8 mouse cellular contexts compared by ENCODE assay signal in the genomic region with DNA sequence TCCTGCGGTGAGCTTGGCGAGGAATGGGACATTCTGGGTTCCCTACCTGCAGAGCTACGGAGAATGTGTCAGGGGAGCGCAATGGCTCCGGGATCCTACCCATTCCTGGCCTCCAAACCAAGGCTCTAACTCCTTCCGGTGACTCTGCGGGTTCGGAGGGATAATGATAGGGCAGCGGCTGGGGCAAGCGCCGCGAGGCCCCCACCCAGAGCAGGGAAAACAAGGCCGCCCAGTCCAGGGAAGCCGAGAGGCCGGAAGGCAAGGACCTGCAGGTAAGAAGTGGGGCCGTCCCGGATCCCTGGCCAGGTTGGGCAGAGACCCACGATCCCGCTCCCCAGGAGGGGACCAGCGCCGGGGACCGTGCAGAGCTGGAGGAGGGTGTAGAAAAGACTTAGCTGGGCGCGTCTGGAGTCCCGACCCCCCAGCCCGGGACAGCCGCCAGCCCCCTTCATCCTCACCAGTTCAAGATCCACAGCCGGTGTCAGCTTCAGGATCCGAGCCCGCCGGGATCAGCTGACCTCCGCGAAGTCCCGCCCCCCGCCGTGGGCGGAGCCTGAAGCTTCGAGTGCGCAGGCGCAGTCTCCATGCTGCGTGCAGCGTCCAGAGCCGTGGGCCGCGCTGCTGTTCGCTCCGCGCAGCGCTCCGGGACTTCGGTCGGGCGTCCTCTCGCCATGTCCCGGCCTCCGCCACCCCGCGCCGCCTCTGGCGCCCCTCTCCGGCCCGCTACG. TPM values are rescaled to one million over a fixed set of nuclear protein-coding genes. Genes with fewer than 3 reads are reported as not detected.
A peak's percentile ranks its signal among the peaks of the same experiment; 100 is the strongest.
DNase-seq lines count a peak whose midpoint lies in the region; ATAC-seq and TF ChIP-seq lines count a peak whose summit lies in the region.

A gene (minus strand): TSS at position 538 of the 728 bp plus-strand sequence.
A gene (plus strand): TSS at position 574 of the 728 bp plus-strand sequence.

- WGBS in hindbrain, embryonic 10.5 days, result under 1% methylated on average over 63 of the region's 63 CpGs
- WGBS in lung, postnatal 0 days, result 2% methylated on average over 53 of the region's 63 CpGs

- ATAC-seq in frontal cortex, adult (ENCODE audit: low TSS enrichment), result peak; percentile 86
- peak; percentile 93 for ATAC-seq in lung, postnatal 0 days

- peaks cover 26% of the 10 kb centered on the region for H3K36me3 ChIP-seq in hindbrain, embryonic 10.5 days
- 0 out of 2 replicates have a peak, but pooled peaks cover 6% of the 10 kb centered on the region for H3K36me3 ChIP-seq in lung, postnatal 0 days (ENCODE audit: insufficient read depth, low read length)

- DNase-seq in MN1 (ENCODE audit: low spot score), result peak; percentile 98
- peak; percentile 98 for DNase-seq in cerebellum, adult 9-10 months
- DNase-seq in hindbrain, embryonic 10.5 days (ENCODE audit: low spot score), result peak; percentile 98
- peak; percentile 95 for DNase-seq in layer of hippocampus, adult 9-11 months
- DNase-seq in lung, postnatal 0 days (ENCODE audit: low spot score), result peak; percentile 95
- peak; percentile 99 for DNase-seq in ovary, postnatal 14 days (ENCODE audit: low spot score)
- peak; percentile 99 for DNase-seq in thymus, postnatal 14 days

- TF ChIP-seq CTCF in lung, postnatal 0 days (IDR thresholded peaks at IDR 0.05), result peak; percentile 40

- no peaks in the 10 kb centered on the region for H3K9me3 ChIP-seq in hindbrain, embryonic 10.5 days
- no peaks in the 10 kb centered on the region for H3K9me3 ChIP-seq in lung, postnatal 0 days (ENCODE audit: low read length)

- H3K4me1 ChIP-seq in hindbrain, embryonic 10.5 days (replicated peaks), result peaks cover 28% of the 10 kb centered on the region
- H3K4me1 ChIP-seq in lung, postnatal 0 days (ENCODE audit: insufficient read depth, low read depth, low read length), result peaks cover 7% of the 10 kb centered on the region; the same call in 1 of the 2 replicates

- peak within 1 kb of the TSS; percentile 93 for H3K27ac ChIP-seq in hindbrain, embryonic 10.5 days
- peak within 1 kb of the TSS; percentile 69 for H3K27ac ChIP-seq in lung, postnatal 0 days (ENCODE audit: low read length)

- TF ChIP-seq EP300 in lung, postnatal 0 days (IDR thresholded peaks at IDR 0.05), result no peak

- peaks cover 23% of the 10 kb centered on the region for H3K27me3 ChIP-seq in hindbrain, embryonic 10.5 days (ENCODE audit: insufficient read depth, poor library complexity, severe bottlenecking)
- H3K27me3 ChIP-seq in lung, postnatal 0 days (replicated peaks; ENCODE audit: insufficient read depth, low read length), result no peaks in the 10 kb centered on the region

- peak within 1 kb of the TSS; percentile 94 for H3K4me2 ChIP-seq in lung, postnatal 0 days (replicated peaks; ENCODE audit: low read depth, low read length)

- H3K4me3 ChIP-seq in hindbrain, embryonic 10.5 days, result peak within 1 kb of the TSS; percentile 93
- H3K4me3 ChIP-seq in lung, postnatal 0 days (ENCODE audit: low read depth, low read length), result peak within 1 kb of the TSS; percentile 81

- peak within 1 kb of the TSS; percentile 75 for H3K9ac ChIP-seq in lung, postnatal 0 days (replicated peaks; ENCODE audit: low read depth)

RNA-seq across cellular contexts. Expression of the first gene that starts in this region (rescaled TPM):
- polyA plus RNA-seq in hindbrain, embryonic 10.5 days (2016; fragmentation: Nextera tagmentation; extraction: Ambion mirVana), result 15.0 and 16.3 TPM in 2 replicates
- polyA plus RNA-seq in lung, postnatal 0 days (2015; fragmentation: Nextera tagmentation; extraction: Ambion mirVana), result 14.4 and 17.4 TPM in 2 replicates

RNA-seq across cellular contexts. Expression of the second gene that starts in this region (rescaled TPM):
- polyA plus RNA-seq in hindbrain, embryonic 10.5 days (2016; fragmentation: Nextera tagmentation; extraction: Ambion mirVana), result 104 and 105 TPM in 2 replicates
- 60.0 and 61.4 TPM in 2 replicates for polyA plus RNA-seq in lung, postnatal 0 days (2015; fragmentation: Nextera tagmentation; extraction: Ambion mirVana)

Comparison
In these comparisons a context has a peak if more than half of its experiments do, and no peak if none do; other contexts are left out.
1. Peak in every context shown above with its lines: DNase-seq, ATAC-seq, H3K4me3 ChIP-seq and H3K27ac ChIP-seq.